Mouse (Mus musculus): Measurements from ENCODE around the gene Tent2.

DNA sequence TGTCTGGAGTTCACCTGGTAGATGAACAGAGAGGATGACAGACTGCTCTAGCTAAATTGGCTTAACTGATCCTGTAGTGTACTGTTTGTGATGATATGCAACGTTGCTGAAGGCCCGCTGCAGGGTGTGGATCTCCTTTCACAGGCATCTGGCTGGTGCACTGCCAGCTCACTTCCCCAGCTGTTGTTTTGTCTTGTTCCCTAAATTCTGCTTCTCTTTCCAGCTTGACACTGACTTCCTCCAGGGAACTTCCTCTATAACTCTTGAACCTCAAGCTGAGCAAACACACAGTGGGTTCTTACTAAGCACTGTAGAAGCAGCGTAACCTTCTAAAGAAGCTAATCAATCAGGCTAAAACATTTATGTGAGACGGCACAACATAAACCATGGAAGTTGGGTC is 38.8 kb upstream of the Tent2 start:
- no peak for TF ChIP-seq CTCF (IDR thresholded peaks at IDR 0.05)
- no peak for TF ChIP-seq EP300 (IDR thresholded peaks at IDR 0.05)

Measured in lung, postnatal 0 days (tissue).